Mouse (Mus musculus) hematopoietic multipotent progenitor cell, adult 10-12 weeks (in vitro differentiated cells): ENCODE results near the gene Faim2. TPM values are rescaled to one million over a fixed set of nuclear protein-coding genes. Genes with fewer than 3 reads are reported as not detected.

Experiments used
- polyA plus RNA-seq: library from polyadenylated mRNA; stranded (reverse); fragments of >175 nt; gene quantifications from 2 replicates; pipeline ENCODE4 v1.2.3, GENCODE M21; 2012; ENCODE audit warnings: low replicate concordance

Gene Faim2
- 0.02 TPM in 1 of 2 replicates, not detected in the other for polyA plus RNA-seq

DNA sequence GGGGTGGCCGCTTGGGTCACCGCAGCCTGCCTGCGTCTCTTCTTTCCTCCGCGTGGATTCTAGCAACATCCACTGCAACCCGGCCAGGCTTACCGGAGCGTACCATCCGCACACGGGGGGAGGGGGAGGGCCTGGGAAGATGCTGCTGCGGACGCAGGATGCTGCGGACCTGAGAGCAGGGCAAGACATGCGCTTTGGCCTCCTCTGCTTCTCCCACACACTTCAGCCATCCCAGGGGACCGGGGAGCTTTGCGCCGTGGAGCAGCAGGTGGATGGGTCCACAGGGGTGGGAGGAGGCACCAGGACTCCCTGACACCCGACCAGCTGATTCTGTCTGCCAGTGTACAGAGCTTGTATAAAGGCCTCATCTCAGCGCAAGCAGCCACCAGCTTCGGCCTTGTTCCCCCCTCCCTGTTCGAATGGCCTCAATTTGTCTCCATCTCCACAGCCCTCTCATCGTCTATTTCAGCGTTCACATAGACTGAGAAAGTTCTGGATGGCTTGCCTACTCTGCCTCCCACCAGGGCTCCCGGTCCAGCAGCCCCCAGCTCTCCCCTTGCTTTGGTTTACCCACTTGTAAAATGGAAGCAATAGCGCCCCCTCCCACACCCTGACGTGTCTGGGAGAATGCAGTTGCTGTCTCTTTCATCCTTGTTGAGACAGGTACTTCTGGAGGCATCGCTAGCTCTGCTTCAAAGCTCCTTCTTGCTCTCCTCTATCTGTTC lies at the start of gene Faim2:
Gene Faim2 (minus strand): TSS at position 537 of the 725 bp plus-strand sequence.

DNA sequence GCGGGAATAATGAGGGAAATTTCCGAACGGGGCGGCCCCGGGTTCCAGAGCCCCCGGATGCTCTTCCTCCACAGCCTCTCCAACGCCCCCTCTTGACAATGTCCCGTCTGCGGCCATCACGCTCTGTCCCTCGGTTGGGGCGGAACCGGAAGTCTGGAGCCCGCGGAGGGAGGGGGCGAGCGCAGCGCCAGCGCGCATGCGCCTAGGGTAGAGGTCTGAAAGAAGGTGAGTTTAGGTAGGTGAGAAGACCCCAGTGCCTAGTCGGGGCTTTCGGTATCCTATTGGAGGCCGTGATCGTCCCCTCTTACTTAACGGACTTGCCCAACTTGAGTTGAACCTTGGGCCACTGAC lies 53.4 kb downstream of the Faim2 start, which contains the start of gene Bcdin3d:
Gene Bcdin3d (minus strand): TSS at position 155 of the 351 bp plus-strand sequence.

DNA sequence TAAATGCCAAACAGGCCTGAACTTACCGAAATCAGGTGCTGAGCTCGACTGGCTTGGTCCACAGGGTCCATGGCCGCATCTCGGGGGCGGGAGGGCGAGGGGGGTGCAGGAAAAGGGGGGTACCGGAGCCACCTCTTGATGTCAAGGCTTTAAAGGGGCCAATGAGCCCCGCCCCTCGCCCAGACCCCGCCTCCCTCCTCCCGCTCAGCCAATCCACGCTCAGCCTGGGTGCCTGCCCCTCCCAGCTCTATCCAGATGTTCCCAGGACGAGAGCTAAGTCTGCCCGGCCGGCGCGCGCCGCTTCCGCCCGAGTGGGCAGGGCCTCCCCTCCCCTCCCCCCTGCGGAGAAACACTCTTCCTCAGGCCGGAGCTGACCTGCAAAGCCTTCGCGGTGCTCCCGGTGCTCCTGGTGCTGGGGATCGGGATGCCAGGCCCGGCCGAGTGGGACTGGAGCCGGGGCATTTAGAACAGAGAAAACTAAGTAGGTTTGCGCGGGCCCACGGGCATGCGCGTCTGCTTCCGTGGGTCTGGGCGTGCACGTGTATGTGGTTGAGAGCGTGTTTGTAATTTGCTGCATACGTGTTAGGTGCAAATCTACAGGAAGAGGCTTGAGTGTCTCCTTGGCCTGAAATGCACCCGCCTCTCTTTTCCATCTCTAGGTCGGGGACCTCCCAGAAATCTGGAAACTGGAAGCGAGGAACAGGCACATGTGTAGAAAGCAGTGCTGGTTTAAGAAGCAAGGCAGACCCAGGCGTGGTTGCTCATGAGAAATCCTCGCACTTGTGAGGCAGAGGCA lies 70.2 kb downstream of the Faim2 start, which contains the start of gene Nckap5l:
Gene Nckap5l (minus strand): TSS at position 143 of the 796 bp plus-strand sequence.

Other genes starting within 250 kb of the Faim2 start
- gene Prpf40b, start 233.1 kb downstream of the Faim2 start, polyA plus RNA-seq, result 26.5 and 52.4 TPM in 2 replicates
- 0.10 TPM in 1 of 2 replicates, not detected in the other for gene Fam186b, start 232.3 kb downstream of the Faim2 start, polyA plus RNA-seq
- gene Fmnl3, start 157.7 kb downstream of the Faim2 start, polyA plus RNA-seq, result 32.9 and 50.9 TPM in 2 replicates
- 269 and 344 TPM in 2 replicates for gene Tmbim6, start 135.3 kb downstream of the Faim2 start, polyA plus RNA-seq
- gene Nckap5l, start 70.4 kb downstream of the Faim2 start, polyA plus RNA-seq, result 29.9 and 69.3 TPM in 2 replicates
- gene Bcdin3d, start 53.4 kb downstream of the Faim2 start, polyA plus RNA-seq, result 8.0 and 15.4 TPM in 2 replicates
- gene Aqp2, start 50.9 kb upstream of the Faim2 start, polyA plus RNA-seq, result not detected in 2 replicates
- not detected in 2 replicates for gene Aqp5, start 62.6 kb upstream of the Faim2 start, polyA plus RNA-seq
- gene Aqp6, start 73.2 kb upstream of the Faim2 start, polyA plus RNA-seq, result not detected in 2 replicates
- 2.9 and 10.5 TPM in 2 replicates for gene Racgap1, start 123.5 kb upstream of the Faim2 start, polyA plus RNA-seq
- 0.12 and 0.14 TPM in 2 replicates for gene Asic1, start 142.2 kb upstream of the Faim2 start, polyA plus RNA-seq
- 40.5 and 45.4 TPM in 2 replicates for gene Smarcd1, start 174.0 kb upstream of the Faim2 start, polyA plus RNA-seq
- 9.8 and 58.8 TPM in 2 replicates for gene Gm17349, start 177.3 kb upstream of the Faim2 start, polyA plus RNA-seq
- 10.7 and 22.7 TPM in 2 replicates for gene Gpd1, start 189.3 kb upstream of the Faim2 start, polyA plus RNA-seq
- 42.0 and 88.3 TPM in 2 replicates for gene Cox14, start 197.5 kb upstream of the Faim2 start, polyA plus RNA-seq
- 25.3 and 36.1 TPM in 2 replicates for gene Cers5, start 244.7 kb upstream of the Faim2 start, polyA plus RNA-seq